Mouse (Mus musculus) olfactory bulb, adult 2 months (tissue): Measurements from ENCODE around the gene Tspan1.

Source experiments
- CTCF ChIP-seq: fragments of 200-500 bp; IDR thresholded peaks from 2 replicates; pipeline ENCODE4 v1.5.1; 2012; ENCODE audit warnings: low read depth, mild to moderate bottlenecking, low read length, moderate library complexity; ENCODE audit not compliant: insufficient read depth
- POLR2A ChIP-seq: fragments of 200-500 bp; IDR thresholded peaks from 2 replicates; pipeline ENCODE4 v1.6.1; 2012; ENCODE audit warnings: mild to moderate bottlenecking, low read depth, low read length, moderate library complexity; ENCODE audit not compliant: insufficient read depth

GRCm38 (mm10) chr4:116192286-116192835 lies 25.0 kb upstream of the Tspan1 start:
- TF ChIP-seq POLR2A, result no peak
- TF ChIP-seq CTCF, result no peak
